Mouse (Mus musculus) ES-E14 (cell line): ENCODE measurements around the gene Zbp1. TPM values are rescaled to one million over a fixed set of nuclear protein-coding genes. Genes with fewer than 3 reads are reported as not detected.

Experiments used
- DNase-seq: peaks from one replicate; pipeline ENCODE4 v3.0.0-alpha.2; 2013; ENCODE audit warnings: low read depth, low spot score
- H3K27ac ChIP-seq: 2 replicates; pipeline ENCODE4 v1.5.1; 2012; ENCODE audit warnings: low read depth, mild to moderate bottlenecking, low read length, moderate library complexity, mixed read lengths; ENCODE audit not compliant: poor library complexity, insufficient read depth, severe bottlenecking
- H3K36me3 ChIP-seq: 2 replicates; pipeline ENCODE4 v1.6.1; 2012; ENCODE audit warnings: mild to moderate bottlenecking, low read length, moderate library complexity, mixed read lengths; ENCODE audit not compliant: control insufficient read depth, poor library complexity, insufficient read depth, severe bottlenecking
- H3K4me1 ChIP-seq, 2 experiments: fragments of 150-350 bp in 1 of 2; sonication (generic) in 1 of 2; 2 replicates each; pipeline ENCODE4 v1.6.1; 2012; ENCODE audit warnings: low read length in 2 of 2, mild to moderate bottlenecking in 1 of 2, mixed read lengths in 1 of 2; ENCODE audit not compliant: control insufficient read depth in 2 of 2, insufficient read depth in 2 of 2, poor library complexity in 1 of 2
- H3K4me3 ChIP-seq, 2 experiments: fragments of 150-350 bp in 1 of 2; sonication (generic) in 1 of 2; 2 replicates each; pipeline ENCODE4 v1.5.1; 2012; ENCODE audit warnings: low read length in 2 of 2, low read depth in 1 of 2, mild to moderate bottlenecking in 1 of 2, mixed read lengths in 1 of 2; ENCODE audit not compliant: insufficient read depth in 1 of 2, poor library complexity in 1 of 2, severe bottlenecking in 1 of 2
- H3K9ac ChIP-seq: 2 replicates; pipeline ENCODE4 v1.6.1; 2012; ENCODE audit warnings: low read depth, mild to moderate bottlenecking, low read length, mixed read lengths; ENCODE audit not compliant: poor library complexity, insufficient read depth, severe bottlenecking
- H3K9me3 ChIP-seq: fragments of 150-350 bp; sonication (generic); 2 replicates; pipeline ENCODE4 v1.6.1; 2012; ENCODE audit warnings: low read depth, mild to moderate bottlenecking, low read length; ENCODE audit not compliant: control insufficient read depth, insufficient read depth
- CHD2 ChIP-seq: IDR thresholded peaks from 2 replicates; pipeline ENCODE4 v1.6.1; 2014; ENCODE audit warnings: mild to moderate bottlenecking, low read depth, low read length, inconsistent platforms
- HCFC1 ChIP-seq: IDR thresholded peaks from 2 replicates; pipeline ENCODE4 v1.6.1; 2012; ENCODE audit warnings: low read length, inconsistent platforms, borderline replicate concordance; ENCODE audit not compliant: insufficient read depth
- MAFK ChIP-seq: IDR thresholded peaks from 2 replicates; pipeline ENCODE4 v1.6.1; 2014; ENCODE audit warnings: mild to moderate bottlenecking, low read depth, low read length, inconsistent platforms; ENCODE audit not compliant: insufficient read depth
- ZC3H11A ChIP-seq: IDR thresholded peaks from 2 replicates; pipeline ENCODE4 v1.6.1; 2012; ENCODE audit warnings: low read depth, mild to moderate bottlenecking, inconsistent platforms, low read length, borderline replicate concordance
- ZNF384 ChIP-seq: IDR thresholded peaks from 2 replicates; pipeline ENCODE4 v1.6.1; 2012; ENCODE audit warnings: low read depth, low read length, inconsistent platforms
- in situ Hi-C, 2 experiments: fragments of 600-800 bp; cut with MboI; formaldehyde crosslinking; loops; one replicate each; pipeline ENCODE4 v1.15.1; 2025; ENCODE audit warnings: low sequenced_read_pairs in 2 of 2, inconsistent platforms in 1 of 2; ENCODE audit not compliant: unreplicated experiment in 2 of 2
- total RNA-seq: library from RNA; depleted of rRNA; stranded (reverse); fragments of 300-350 nt; gene quantifications from 2 replicates; pipeline ENCODE4 v1.2.3, GENCODE M21; 2012

Gene Zbp1
- total RNA-seq, 1 experiment = 0.67 TPM

DNA sequence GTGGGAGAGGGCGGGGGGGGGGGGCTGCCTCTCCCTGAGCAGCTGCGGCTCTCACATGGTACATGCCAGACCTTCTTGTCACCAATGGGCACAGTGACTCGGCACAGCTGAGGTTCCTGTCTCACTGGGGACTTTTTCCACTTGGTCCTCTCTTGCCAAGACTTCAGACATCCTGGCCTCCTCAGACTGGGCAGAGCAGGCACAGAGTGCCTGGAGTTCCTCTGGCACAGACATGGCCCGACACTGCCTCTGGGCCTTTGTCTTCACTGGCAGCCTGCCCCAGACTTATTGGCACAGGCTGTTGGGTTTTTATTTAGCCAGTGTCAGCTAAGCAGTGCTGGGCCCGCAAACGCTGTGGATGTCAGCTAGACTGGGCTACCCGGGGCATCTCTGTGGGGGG lies 38.9 kb upstream of the Zbp1 start:
- no peak for DNase-seq
- H3K27ac ChIP-seq = no peak overlapping the region
- H3K4me3 ChIP-seq = no peak overlapping the region
- H3K36me3 ChIP-seq = no peaks in the 10 kb centered on the region
- TF ChIP-seq CHD2 (no peak), HCFC1 (no peak)
- no peak overlapping the region for H3K9ac ChIP-seq
- no peaks in the 10 kb centered on the region for H3K9me3 ChIP-seq
- H3K4me1 ChIP-seq = peaks cover 0 to 62% of the 10 kb centered on the region in 2 experiments; a peak in 3 of 4 replicates
- in situ Hi-C loops = no loop called here

GRCm38 (mm10) chr2:173256552-173256949 lies 37.8 kb upstream of the Zbp1 start:
- Histone ChIP-seq H3K27ac (no peak overlapping the region), H3K4me3 (no peak overlapping the region), H3K4me1 (peaks cover 0 to 60% of the 10 kb centered on the region in 2 experiments; a peak in 3 of 4 replicates), H3K36me3 (no peaks in the 10 kb centered on the region), H3K9ac (no peak overlapping the region), H3K9me3 (no peaks in the 10 kb centered on the region)
- no peak for DNase-seq
- in situ Hi-C loops = no loop called here
- TF ChIP-seq HCFC1 (no peak), MAFK (no peak), CHD2 (no peak), ZC3H11A (no peak), ZNF384 (no peak)

GRCm38 (mm10) chr2:173255810-173256551 lies 37.3 kb upstream of the Zbp1 start:
- TF ChIP-seq HCFC1 (no peak), CHD2 (no peak), MAFK (no peak), ZC3H11A (no peak), ZNF384 (no peak)
- Histone ChIP-seq H3K27ac (no peak overlapping the region), H3K36me3 (no peaks in the 10 kb centered on the region), H3K4me3 (no peak overlapping the region), H3K9ac (no peak overlapping the region), H3K9me3 (no peaks in the 10 kb centered on the region), H3K4me1 (peaks cover 0 to 59% of the 10 kb centered on the region in 2 experiments; a peak in 3 of 4 replicates)
- DNase-seq = no peak
- in situ Hi-C loops = no loop called here

- in situ Hi-C loops = no loop called here
- Histone ChIP-seq H3K36me3 (no peaks in the 10 kb centered on the region), H3K9me3 (no peaks in the 10 kb centered on the region), H3K9ac (no peak overlapping the region), H3K27ac (no peak overlapping the region), H3K4me3 (0 out of 4 replicates have a peak overlapping the region, but pooled peaks of 1 of the 2 experiments have one; percentile 17), H3K4me1 (peaks cover 6 to 53% of the 10 kb centered on the region in 2 experiments)
- TF ChIP-seq ZNF384 (0 out of 2 replicates have a peak, but pooled peaks have one; percentile 18), HCFC1 (no peak)
- no peak for DNase-seq
Observed at GRCm38 (mm10) chr2:173253761-173254662, 35.3 kb upstream of the Zbp1 start.
